Mouse (Mus musculus) limb, embryonic 15.5 days (tissue): ENCODE measurements around the gene Clcn3. TPM values are rescaled to one million over a fixed set of nuclear protein-coding genes. Genes with fewer than 3 reads are reported as not detected.
A peak's percentile ranks its signal among the peaks of the same experiment; 100 is the strongest.
"Not testable (repeated sequence)": the region's sequence is repeated elsewhere in the genome, so short reads cannot be mapped to it uniquely, and the experiment has no call there.

Source experiments
- ATAC-seq: fragments of 200-750 bp; cut with Nextera tagmentation; 2 replicates; pipeline ENCODE4 v1.8.0; 2017; ENCODE audit warnings: low read depth, moderate TSS enrichment; ENCODE audit not compliant: insufficient number of reproducible peaks, low FRiP score, low TSS enrichment
- H3K27ac ChIP-seq: fragments of 300-500 bp; sonication (generic); 2 replicates; pipeline ENCODE4 v1.5.1; 2015; ENCODE audit warnings: moderate library complexity, mild to moderate bottlenecking, inconsistent platforms
- H3K27me3 ChIP-seq: fragments of 300-500 bp; sonication (generic); 2 replicates; pipeline ENCODE4 v1.6.1; 2015; ENCODE audit warnings: inconsistent platforms
- H3K36me3 ChIP-seq: fragments of 300-500 bp; sonication (generic); 2 replicates; pipeline ENCODE4 v1.6.1; 2015; ENCODE audit warnings: inconsistent platforms
- H3K4me1 ChIP-seq: fragments of 300-500 bp; sonication (generic); 2 replicates; pipeline ENCODE4 v1.6.1; 2015; ENCODE audit warnings: inconsistent platforms
- H3K4me2 ChIP-seq: fragments of 300-500 bp; sonication (generic); 2 replicates; pipeline ENCODE4 v1.6.1; 2015; ENCODE audit warnings: mild to moderate bottlenecking, inconsistent platforms
- H3K4me3 ChIP-seq: fragments of 300-500 bp; sonication (generic); 2 replicates; pipeline ENCODE4 v1.5.1; 2015; ENCODE audit warnings: mild to moderate bottlenecking, inconsistent platforms
- H3K9ac ChIP-seq: fragments of 300-500 bp; sonication (generic); 2 replicates; pipeline ENCODE4 v1.6.1; 2015; ENCODE audit warnings: inconsistent platforms
- H3K9me3 ChIP-seq: fragments of 300-500 bp; sonication (generic); 2 replicates; pipeline ENCODE4 v1.6.1; 2016; ENCODE audit warnings: inconsistent platforms
- WGBS: fragments of 180-500 bp; shearing (Covaris S2); methylation state at CpG from one replicate; pipeline ENCODE4 v1.1.7; 2015; 5-methylcytosine and 5-hydroxymethylcytosine counted together
- polyA plus RNA-seq: library from polyadenylated mRNA; unstranded; fragments of >200 nt; fragmentation: Nextera tagmentation; extraction: Ambion mirVana; gene quantifications from 2 replicates; pipeline ENCODE4 v1.2.1, GENCODE M21; 2015

The Clcn3 gene
- polyA plus RNA-seq: 17.5 and 17.8 TPM in 2 replicates

GRCm38 (mm10) chr8:60982701-60983687 lies at the start of gene Clcn3:
TSS of gene Clcn3 (minus strand) at chr8:60983300.
- H3K36me3 ChIP-seq: no peaks in the 10 kb centered on the region
- WGBS: under 1% methylated on average over 101 of the region's 101 CpGs
- ATAC-seq: peak; percentile 99
- H3K4me1 ChIP-seq: 0 out of 2 replicates have a peak, but pooled peaks cover 3% of the 10 kb centered on the region
- H3K27me3 ChIP-seq: no peaks in the 10 kb centered on the region
- peak within 1 kb of the TSS; percentile 62 for H3K9ac ChIP-seq
- H3K9me3 ChIP-seq: no peaks in the 10 kb centered on the region
- H3K27ac ChIP-seq: peak within 1 kb of the TSS; percentile 79
- H3K4me2 ChIP-seq: peak within 1 kb of the TSS; percentile 96
- peak within 1 kb of the TSS; percentile 84 for H3K4me3 ChIP-seq

DNA sequence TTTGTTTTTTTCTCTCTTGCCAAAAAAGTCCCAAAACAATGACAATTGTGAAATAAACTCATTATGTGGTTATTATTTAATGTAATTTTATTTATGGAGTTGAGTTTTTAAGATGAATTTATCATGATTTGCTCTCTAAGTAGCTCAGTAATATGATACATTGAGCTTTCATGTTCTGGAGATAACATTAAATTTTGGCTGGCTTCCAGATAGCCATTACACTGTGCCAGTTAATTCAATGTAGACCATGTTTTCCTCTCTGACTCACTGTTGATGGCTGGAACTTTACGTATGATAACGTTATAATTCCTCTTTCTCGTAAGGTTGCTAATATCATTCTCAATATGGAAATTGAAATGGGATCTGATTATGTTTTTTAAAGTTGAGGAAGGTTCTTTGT lies 13.4 kb upstream of the Clcn3 start:
- no peak overlapping the region for H3K4me3 ChIP-seq
- no peaks in the 10 kb centered on the region for H3K9me3 ChIP-seq
- H3K27me3 ChIP-seq: no peaks in the 10 kb centered on the region
- H3K36me3 ChIP-seq: no peaks in the 10 kb centered on the region
- no peak overlapping the region for H3K4me2 ChIP-seq
- no peak overlapping the region for H3K9ac ChIP-seq
- no peak for ATAC-seq
- no peak overlapping the region for H3K27ac ChIP-seq
- H3K4me1 ChIP-seq: peaks cover 3% of the 10 kb centered on the region; the same call in 1 of the 2 replicates
- 81% methylated on average over 3 of the region's 3 CpGs for WGBS

GRCm38 (mm10) chr8:60993639-60993986 lies 10.5 kb upstream of the Clcn3 start:
- H3K9ac ChIP-seq: peak overlapping the region; percentile 78
- H3K9me3 ChIP-seq: no peaks in the 10 kb centered on the region
- H3K4me2 ChIP-seq: peak overlapping the region; percentile 75
- no peaks in the 10 kb centered on the region for H3K27me3 ChIP-seq
- ATAC-seq: no peak
- peaks cover 3% of the 10 kb centered on the region; the same call in 1 of the 2 replicates for H3K4me1 ChIP-seq
- peak overlapping the region; percentile 87 for H3K4me3 ChIP-seq
- H3K27ac ChIP-seq: peak overlapping the region; percentile 95
- no peaks in the 10 kb centered on the region for H3K36me3 ChIP-seq
- 4% methylated on average over 12 of the region's 12 CpGs for WGBS

DNA sequence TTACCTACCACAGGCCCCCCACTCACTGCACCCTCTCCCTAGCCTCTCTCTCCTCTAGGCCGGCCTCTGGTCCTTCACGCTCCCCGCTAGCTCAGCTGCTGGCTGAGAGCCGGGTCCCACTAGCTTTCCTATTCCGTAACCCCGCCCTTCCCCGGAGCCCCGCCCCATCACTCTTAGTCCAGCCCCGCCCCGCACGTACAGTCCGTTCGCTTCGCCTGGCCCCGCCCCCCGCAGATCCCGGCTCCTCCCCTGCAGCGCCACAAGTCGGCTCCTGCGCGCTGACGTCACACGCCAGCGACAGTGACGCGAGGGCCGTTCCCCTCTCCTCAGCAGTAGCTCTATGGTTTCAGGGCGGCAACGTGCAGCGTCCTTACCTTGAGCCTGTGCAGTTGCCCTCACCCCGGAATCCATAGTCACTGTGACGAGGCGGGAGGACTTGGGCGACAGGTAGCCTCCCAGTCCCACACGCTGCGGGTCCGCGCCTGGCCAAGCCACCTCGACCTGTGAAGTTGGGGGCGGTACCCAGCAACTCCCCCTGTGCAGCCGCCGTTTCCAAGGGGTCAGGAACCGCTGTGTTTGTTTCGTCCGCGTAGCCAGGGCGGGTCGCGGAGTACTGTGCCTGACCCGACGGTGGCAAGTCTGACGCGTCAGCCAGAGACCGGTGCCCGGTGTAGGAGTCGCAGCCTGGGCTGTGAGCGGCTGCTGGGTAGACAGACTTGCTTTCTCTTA lies 10.0 kb upstream of the Clcn3 start, which contains the start of gene Nek1:
Gene Nek1, plus strand, starts transcription at position 286 of the 729 bp plus-strand sequence.
- Histone ChIP-seq H3K36me3 (no peaks in the 10 kb centered on the region), H3K27me3 (no peaks in the 10 kb centered on the region), H3K9ac (peak within 1 kb of the TSS; percentile 78), H3K4me1 (peaks cover 3% of the 10 kb centered on the region; the same call in 1 of the 2 replicates), H3K9me3 (no peaks in the 10 kb centered on the region), H3K27ac (peak within 1 kb of the TSS; percentile 95), H3K4me2 (peak within 1 kb of the TSS; percentile 75), H3K4me3 (peak within 1 kb of the TSS; percentile 87)
- ATAC-seq: peak; percentile 94
- WGBS: under 1% methylated on average over 57 of the region's 57 CpGs

- peaks cover 3% of the 10 kb centered on the region; the same call in 1 of the 2 replicates for H3K4me1 ChIP-seq
- no peaks in the 10 kb centered on the region for H3K36me3 ChIP-seq
- H3K27me3 ChIP-seq: no peaks in the 10 kb centered on the region
- peak overlapping the region; percentile 87 for H3K4me3 ChIP-seq
- peak; percentile 91 for ATAC-seq
- H3K9me3 ChIP-seq: no peaks in the 10 kb centered on the region
- peak overlapping the region; percentile 57 for H3K4me2 ChIP-seq
- H3K27ac ChIP-seq: peak overlapping the region; percentile 95
- under 1% methylated on average over 16 of the region's 16 CpGs for WGBS
- H3K9ac ChIP-seq: peak overlapping the region; percentile 58
Observed at GRCm38 (mm10) chr8:60992561-60992909, 9.4 kb upstream of the Clcn3 start.

GRCm38 (mm10) chr8:60984260-60985010 lies 1.3 kb upstream of the Clcn3 start:
- not testable (repeated sequence) for H3K27ac ChIP-seq, H3K36me3 ChIP-seq, H3K27me3 ChIP-seq, H3K4me2 ChIP-seq, ATAC-seq, H3K4me3 ChIP-seq, H3K9ac ChIP-seq, H3K9me3 ChIP-seq, H3K4me1 ChIP-seq
- 86% methylated on average over 17 of the region's 17 CpGs for WGBS

GRCm38 (mm10) chr8:60983688-60984079 lies 584 bp upstream of the Clcn3 start:
- H3K4me2 ChIP-seq: peak overlapping the region; percentile 96
- H3K9me3 ChIP-seq: no peaks in the 10 kb centered on the region
- WGBS: 11% methylated on average over 9 of the region's 9 CpGs
- peak overlapping the region; percentile 84 for H3K4me3 ChIP-seq
- ATAC-seq: no peak
- no peaks in the 10 kb centered on the region for H3K36me3 ChIP-seq
- no peaks in the 10 kb centered on the region for H3K27me3 ChIP-seq
- 0 out of 2 replicates have a peak, but pooled peaks cover 3% of the 10 kb centered on the region for H3K4me1 ChIP-seq
- H3K27ac ChIP-seq: peak overlapping the region; percentile 79
- H3K9ac ChIP-seq: peak overlapping the region; percentile 55

DNA sequence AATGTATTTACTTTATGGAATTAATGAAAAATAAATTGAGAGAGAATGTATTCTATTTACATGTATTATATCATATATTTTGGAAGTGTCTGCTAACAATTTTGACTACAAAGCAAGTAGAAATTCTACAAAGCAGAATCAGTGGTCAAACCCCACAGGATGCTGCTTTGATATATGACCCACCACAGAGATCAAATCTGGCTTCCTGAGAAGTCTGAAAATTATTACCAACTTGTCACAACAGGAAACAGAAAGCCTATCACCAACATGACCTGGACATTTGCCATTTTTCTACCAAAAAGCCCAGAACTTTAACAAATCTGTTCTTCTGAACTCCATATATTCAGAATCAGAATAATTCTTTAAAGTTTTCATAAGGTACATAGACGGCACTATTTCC lies 1.7 kb downstream of the Clcn3 start:
- no peak for ATAC-seq
- no peak overlapping the region for H3K9ac ChIP-seq
- no peak overlapping the region for H3K4me3 ChIP-seq
- no peaks in the 10 kb centered on the region for H3K36me3 ChIP-seq
- 21% methylated on average over 1 of the region's 1 CpGs for WGBS
- H3K27ac ChIP-seq: no peak overlapping the region
- no peaks in the 10 kb centered on the region for H3K27me3 ChIP-seq
- H3K9me3 ChIP-seq: no peaks in the 10 kb centered on the region
- 0 out of 2 replicates have a peak, but pooled peaks cover 3% of the 10 kb centered on the region for H3K4me1 ChIP-seq
- 0 out of 2 replicates have a peak overlapping the region, but pooled peaks have one; percentile 96 for H3K4me2 ChIP-seq

DNA sequence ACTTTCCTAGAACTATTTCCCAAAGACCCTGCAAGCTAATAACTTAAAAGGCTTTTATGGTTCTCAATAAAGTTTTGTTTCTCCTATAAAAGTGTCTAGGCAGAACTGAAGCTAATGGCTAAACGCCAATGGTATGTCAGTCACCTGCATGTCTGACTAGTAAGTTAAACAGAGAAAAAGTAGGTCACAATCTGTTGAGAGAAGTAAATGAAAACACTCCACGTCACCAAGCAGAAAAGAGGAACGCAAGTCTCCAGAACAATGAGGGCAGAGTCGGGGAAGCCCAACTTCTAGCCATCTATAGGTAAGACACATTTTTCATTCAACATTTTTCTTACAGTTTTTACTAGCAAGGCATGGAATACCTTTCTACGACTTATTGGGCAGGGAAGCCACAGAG lies 4.6 kb downstream of the Clcn3 start:
- Histone ChIP-seq H3K4me1 (no peaks in the 10 kb centered on the region), H3K4me2 (no peak overlapping the region), H3K4me3 (no peak overlapping the region), H3K9me3 (no peaks in the 10 kb centered on the region), H3K36me3 (no peaks in the 10 kb centered on the region), H3K27me3 (no peaks in the 10 kb centered on the region), H3K27ac (no peak overlapping the region), H3K9ac (no peak overlapping the region)
- WGBS: 51% methylated on average over 5 of the region's 5 CpGs
- ATAC-seq: no peak

DNA sequence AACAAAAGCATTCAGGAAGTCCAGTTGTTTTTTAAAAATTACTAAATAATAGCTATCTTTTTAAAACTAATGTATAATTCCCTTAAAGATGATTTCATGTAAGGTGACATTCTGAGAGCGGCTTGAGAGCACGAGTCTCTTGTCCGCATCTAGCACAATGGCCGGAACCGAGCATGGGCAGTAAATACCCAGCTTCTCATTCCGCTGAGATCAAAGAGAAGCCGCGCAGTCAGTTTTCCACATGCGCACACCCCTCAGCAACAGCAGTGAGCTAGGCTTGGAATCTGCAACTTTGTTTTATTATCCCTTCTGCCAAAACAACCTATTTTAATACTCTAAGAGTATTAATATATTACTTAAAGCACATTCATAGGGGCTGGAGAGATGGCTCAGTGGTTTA lies 6.3 kb downstream of the Clcn3 start:
- H3K9ac ChIP-seq: no peak overlapping the region
- H3K27me3 ChIP-seq: no peaks in the 10 kb centered on the region
- no peak overlapping the region for H3K4me2 ChIP-seq
- no peaks in the 10 kb centered on the region for H3K9me3 ChIP-seq
- WGBS: 71% methylated on average over 9 of the region's 9 CpGs
- H3K36me3 ChIP-seq: no peaks in the 10 kb centered on the region
- ATAC-seq: no peak
- H3K4me3 ChIP-seq: no peak overlapping the region
- no peak overlapping the region for H3K27ac ChIP-seq
- H3K4me1 ChIP-seq: no peaks in the 10 kb centered on the region

DNA sequence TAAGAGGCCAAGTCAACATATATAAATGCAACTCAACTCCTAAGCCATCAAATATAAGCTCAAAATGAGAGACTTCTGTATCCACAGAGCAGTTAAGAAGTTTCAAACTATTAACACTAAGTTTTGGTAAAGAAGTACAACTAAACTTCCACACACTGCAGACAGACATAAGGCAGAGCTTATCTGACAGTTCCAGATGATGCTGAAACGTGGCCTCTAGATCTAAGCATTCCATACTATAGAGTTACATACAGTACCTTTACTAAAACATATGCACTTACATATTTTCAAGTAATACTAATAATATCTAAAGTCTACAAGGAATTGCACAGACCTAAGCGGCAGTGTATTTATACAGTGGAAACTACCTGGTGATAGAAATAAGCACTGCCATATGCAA lies 8.3 kb downstream of the Clcn3 start:
- Histone ChIP-seq H3K4me2 (no peak overlapping the region), H3K9ac (no peak overlapping the region), H3K9me3 (no peaks in the 10 kb centered on the region), H3K36me3 (no peaks in the 10 kb centered on the region), H3K4me3 (no peak overlapping the region), H3K4me1 (no peaks in the 10 kb centered on the region), H3K27ac (no peak overlapping the region), H3K27me3 (no peaks in the 10 kb centered on the region)
- 65% methylated on average over 2 of the region's 2 CpGs for WGBS
- no peak for ATAC-seq
